Mouse (Mus musculus): ENCODE results near the gene Gm13279. TPM values are rescaled to one million over a fixed set of nuclear protein-coding genes. Genes with fewer than 3 reads are reported as not detected.

The Gm13279 gene
- polyA plus RNA-seq, 1 experiment from 2014 or later: not detected

Other genes with a start within 250 kb of the Gm13279 start
- gene Ifna15, start 239.2 kb upstream of the Gm13279 start, polyA plus RNA-seq (2015; fragmentation: Nextera tagmentation; extraction: Ambion mirVana): not detected in 2 replicates
- not detected in 2 replicates for gene Ifna14, start 225.6 kb upstream of the Gm13279 start, polyA plus RNA-seq (2015; fragmentation: Nextera tagmentation; extraction: Ambion mirVana)
- not detected in 2 replicates for gene Ifna9, start 205.0 kb upstream of the Gm13279 start, polyA plus RNA-seq (2015; fragmentation: Nextera tagmentation; extraction: Ambion mirVana)
- not detected in 2 replicates for gene Ifna12, start 194.0 kb upstream of the Gm13279 start, polyA plus RNA-seq (2015; fragmentation: Nextera tagmentation; extraction: Ambion mirVana)
- not detected in 2 replicates for gene C87499, start 163.0 kb upstream of the Gm13279 start, polyA plus RNA-seq (2015; fragmentation: Nextera tagmentation; extraction: Ambion mirVana)
- gene Ifna13, start 152.9 kb upstream of the Gm13279 start, polyA plus RNA-seq (2015; fragmentation: Nextera tagmentation; extraction: Ambion mirVana): not detected in 2 replicates
- not detected in 2 replicates for gene Ifna16, start 120.5 kb upstream of the Gm13279 start, polyA plus RNA-seq (2015; fragmentation: Nextera tagmentation; extraction: Ambion mirVana)
- gene Ifna2, start 113.5 kb upstream of the Gm13279 start, polyA plus RNA-seq (2015; fragmentation: Nextera tagmentation; extraction: Ambion mirVana): not detected in 2 replicates
- not detected in 2 replicates for gene Ifnab, start 106.0 kb upstream of the Gm13279 start, polyA plus RNA-seq (2015; fragmentation: Nextera tagmentation; extraction: Ambion mirVana)
- gene Gm26566, start 75.6 kb upstream of the Gm13279 start, polyA plus RNA-seq (2015; fragmentation: Nextera tagmentation; extraction: Ambion mirVana): 0.43 and 0.80 TPM in 2 replicates
- gene Klhl9, start 74.9 kb upstream of the Gm13279 start, polyA plus RNA-seq (2015; fragmentation: Nextera tagmentation; extraction: Ambion mirVana): 46.9 and 55.5 TPM in 2 replicates
- gene Gm13271, start 42.5 kb upstream of the Gm13279 start, polyA plus RNA-seq (2015; fragmentation: Nextera tagmentation; extraction: Ambion mirVana): not detected in 2 replicates
- gene Gm13283, start 37.3 kb upstream of the Gm13279 start, polyA plus RNA-seq (2015; fragmentation: Nextera tagmentation; extraction: Ambion mirVana): 0.28 TPM in 1 of 2 replicates, not detected in the other
- gene Gm13290, start 23.6 kb upstream of the Gm13279 start, polyA plus RNA-seq (2015; fragmentation: Nextera tagmentation; extraction: Ambion mirVana): 0.35 TPM in 1 of 2 replicates, not detected in the other
- not detected in 2 replicates for gene Gm13289, start 20.5 kb upstream of the Gm13279 start, polyA plus RNA-seq (2015; fragmentation: Nextera tagmentation; extraction: Ambion mirVana)
- not detected in 2 replicates for gene Gm13272, start 17.5 kb upstream of the Gm13279 start, polyA plus RNA-seq (2015; fragmentation: Nextera tagmentation; extraction: Ambion mirVana)
- gene Ifnz, start 15.3 kb upstream of the Gm13279 start, polyA plus RNA-seq (2015; fragmentation: Nextera tagmentation; extraction: Ambion mirVana): not detected in 2 replicates
- not detected in 2 replicates for gene Gm13276, start 11.7 kb upstream of the Gm13279 start, polyA plus RNA-seq (2015; fragmentation: Nextera tagmentation; extraction: Ambion mirVana)
- gene Gm13277, start 8.8 kb upstream of the Gm13279 start, polyA plus RNA-seq (2015; fragmentation: Nextera tagmentation; extraction: Ambion mirVana): not detected in 2 replicates
- not detected in 2 replicates for gene Gm13278, start 5.8 kb upstream of the Gm13279 start, polyA plus RNA-seq (2015; fragmentation: Nextera tagmentation; extraction: Ambion mirVana)
- gene Gm13275, start 2.9 kb upstream of the Gm13279 start, polyA plus RNA-seq (2015; fragmentation: Nextera tagmentation; extraction: Ambion mirVana): not detected in 2 replicates
- gene Gm13285, start 2.3 kb downstream of the Gm13279 start, polyA plus RNA-seq (2015; fragmentation: Nextera tagmentation; extraction: Ambion mirVana): 0.70 and 1.2 TPM in 2 replicates
- not detected in 2 replicates for gene Gm13287, start 5.9 kb downstream of the Gm13279 start, polyA plus RNA-seq (2015; fragmentation: Nextera tagmentation; extraction: Ambion mirVana)
- not detected in 2 replicates for gene Gm13288, start 8.1 kb downstream of the Gm13279 start, polyA plus RNA-seq (2015; fragmentation: Nextera tagmentation; extraction: Ambion mirVana)
- gene Ifna7, start 18.8 kb downstream of the Gm13279 start, polyA plus RNA-seq (2015; fragmentation: Nextera tagmentation; extraction: Ambion mirVana): not detected in 2 replicates
- not detected in 2 replicates for gene Ifna11, start 22.6 kb downstream of the Gm13279 start, polyA plus RNA-seq (2015; fragmentation: Nextera tagmentation; extraction: Ambion mirVana)
- not detected in 2 replicates for gene Ifna6, start 30.0 kb downstream of the Gm13279 start, polyA plus RNA-seq (2015; fragmentation: Nextera tagmentation; extraction: Ambion mirVana)
- not detected in 2 replicates for gene Ifna5, start 38.1 kb downstream of the Gm13279 start, polyA plus RNA-seq (2015; fragmentation: Nextera tagmentation; extraction: Ambion mirVana)
- not detected in 2 replicates for gene Ifna4, start 44.5 kb downstream of the Gm13279 start, polyA plus RNA-seq (2015; fragmentation: Nextera tagmentation; extraction: Ambion mirVana)
- not detected in 2 replicates for gene Ifna1, start 52.7 kb downstream of the Gm13279 start, polyA plus RNA-seq (2015; fragmentation: Nextera tagmentation; extraction: Ambion mirVana)
- gene Ifne, start 82.8 kb downstream of the Gm13279 start, polyA plus RNA-seq (2015; fragmentation: Nextera tagmentation; extraction: Ambion mirVana): not detected in 2 replicates